Mouse (Mus musculus) liver, postnatal 0 days (tissue): ENCODE measurements around the gene Fam19a5. TPM values are rescaled to one million over a fixed set of nuclear protein-coding genes. Genes with fewer than 3 reads are reported as not detected.

Source experiments
- ATAC-seq: fragments of 200-750 bp; cut with Nextera tagmentation; 2 replicates; pipeline ENCODE4 v1.8.0; 2017; ENCODE audit warnings: mild to moderate bottlenecking, moderate library complexity
- DNase-seq: peaks from one replicate; pipeline ENCODE4 v3.0.0-alpha.2; 2016
- H3K27ac ChIP-seq: fragments of 300-500 bp; sonication (generic); 2 replicates; pipeline ENCODE4 v1.5.1; 2014; ENCODE audit warnings: antibody characterized with exemption, moderate library complexity, mild to moderate bottlenecking, low read depth
- H3K27me3 ChIP-seq: fragments of 300-500 bp; sonication (generic); 2 replicates; pipeline ENCODE4 v1.6.1; 2014; ENCODE audit warnings: low read length, control low read depth, mixed read lengths; ENCODE audit not compliant: insufficient read depth
- H3K36me3 ChIP-seq: fragments of 300-500 bp; sonication (generic); replicated peaks from 2 replicates; pipeline ENCODE4 v1.6.1; 2014; ENCODE audit warnings: mild to moderate bottlenecking, control low read depth, low read length, moderate library complexity, mixed read lengths; ENCODE audit not compliant: insufficient read depth
- H3K4me1 ChIP-seq: fragments of 300-500 bp; sonication (generic); 2 replicates; pipeline ENCODE4 v1.6.1; 2014; ENCODE audit warnings: antibody characterized with exemption, mild to moderate bottlenecking, control low read depth; ENCODE audit not compliant: insufficient read depth
- H3K4me2 ChIP-seq: fragments of 300-500 bp; sonication (generic); 2 replicates; pipeline ENCODE4 v1.6.1; 2014; ENCODE audit warnings: low read depth, mild to moderate bottlenecking, low read length, moderate library complexity, mixed read lengths
- H3K4me3 ChIP-seq: fragments of 300-500 bp; sonication (generic); 2 replicates; pipeline ENCODE4 v1.5.1; 2014; ENCODE audit warnings: low read depth, low read length
- H3K9ac ChIP-seq: fragments of 300-500 bp; sonication (generic); replicated peaks from 2 replicates; pipeline ENCODE4 v1.6.1; 2014; ENCODE audit warnings: mild to moderate bottlenecking, moderate library complexity
- H3K9me3 ChIP-seq: fragments of 300-500 bp; sonication (generic); 2 replicates; pipeline ENCODE4 v1.6.1; 2016; ENCODE audit warnings: mild to moderate bottlenecking, control low read depth, low read length, mixed read lengths
- CTCF ChIP-seq: sonication (generic); IDR thresholded peaks from 2 replicates; pipeline ENCODE4 v1.5.1; 2016; ENCODE audit warnings: antibody characterized with exemption, low read depth
- EP300 ChIP-seq: IDR thresholded peaks from 2 replicates; pipeline ENCODE4 v1.6.1; 2016; ENCODE audit warnings: antibody characterized with exemption, low read depth, mild to moderate bottlenecking
- WGBS: fragments of 180-500 bp; shearing (Covaris S2); extraction: QIAGEN DNeasy Blood & Tissue Kit; methylation state at CpG from one replicate; pipeline ENCODE4 v1.1.7; 2014; ENCODE audit not compliant: insufficient replicate concordance; 5-methylcytosine and 5-hydroxymethylcytosine counted together
- polyA plus RNA-seq: library from polyadenylated mRNA; unstranded; fragments of >200 nt; fragmentation: Nextera tagmentation; extraction: Ambion mirVana; gene quantifications from 2 replicates; pipeline ENCODE4 v1.2.1, GENCODE M21; 2015

The Fam19a5 gene
- polyA plus RNA-seq, 1 experiment from 2014 or later = not detected

DNA sequence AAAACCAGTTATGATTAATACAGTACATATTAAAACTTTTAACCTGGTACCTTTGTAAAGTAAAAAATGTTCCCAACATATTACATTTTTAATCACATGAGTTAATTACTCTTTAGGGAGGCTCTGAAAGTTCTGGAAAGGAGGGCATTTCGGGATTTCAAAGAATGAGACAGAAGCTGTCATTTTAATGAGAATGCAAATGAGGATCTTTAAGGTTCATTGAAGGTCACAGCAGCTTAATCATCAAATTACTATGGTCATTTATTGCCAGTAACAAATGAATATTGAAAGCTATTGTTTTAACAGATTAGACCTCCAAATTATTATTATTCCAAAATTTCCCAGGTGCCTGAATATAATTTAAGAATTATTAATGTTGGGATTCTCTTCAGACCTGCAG is 59.2 kb downstream of the Fam19a5 start:
- ATAC-seq (no peak), DNase-seq (no peak)
- no peak overlapping the region for H3K4me3 ChIP-seq
- no peak overlapping the region for H3K9ac ChIP-seq
- H3K9me3 ChIP-seq = no peaks in the 10 kb centered on the region
- no peaks in the 10 kb centered on the region for H3K27me3 ChIP-seq
- no peaks in the 10 kb centered on the region for H3K4me1 ChIP-seq
- TF ChIP-seq CTCF (no peak), EP300 (no peak)
- H3K4me2 ChIP-seq = no peak overlapping the region
- H3K36me3 ChIP-seq = no peaks in the 10 kb centered on the region
- no peak overlapping the region for H3K27ac ChIP-seq
- 66% methylated on average over 1 of the region's 1 CpGs for WGBS

DNA sequence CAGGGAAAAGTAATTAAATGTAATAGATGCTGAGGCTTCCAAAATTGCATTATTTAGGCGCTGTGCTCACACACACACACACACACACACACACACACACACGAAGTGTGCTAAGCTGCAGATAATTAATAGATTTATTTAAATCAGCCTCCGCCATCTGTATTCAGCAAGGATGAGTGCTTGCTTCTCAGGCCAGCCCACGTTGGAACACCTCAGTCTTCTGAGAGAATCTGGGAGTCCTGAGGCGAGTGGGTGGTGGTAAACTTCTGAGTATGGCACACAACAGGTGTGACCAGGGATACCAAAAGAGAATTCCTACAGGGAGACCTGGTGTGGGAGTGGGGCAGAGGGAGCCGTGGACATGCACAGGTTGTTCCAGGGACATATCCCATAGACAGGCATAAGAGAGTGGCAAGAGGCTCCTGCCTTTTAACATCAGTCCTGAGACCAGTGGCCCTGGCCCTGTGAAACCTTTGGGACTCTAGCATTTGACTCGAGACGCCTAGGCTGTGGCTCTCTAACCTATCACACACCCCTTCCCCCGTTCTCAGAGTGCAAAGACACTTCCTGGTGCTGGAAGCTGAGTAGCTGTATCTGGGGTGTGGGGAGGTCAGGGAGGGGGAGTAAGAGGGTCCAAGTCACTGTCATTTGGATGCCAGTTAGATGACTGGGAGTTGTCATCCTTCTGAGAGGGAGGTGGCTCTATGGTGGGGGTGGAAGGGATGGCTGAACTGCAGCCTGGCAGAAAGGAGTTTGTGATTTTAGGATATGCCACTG is 61.6 kb downstream of the Fam19a5 start:
- ATAC-seq (no peak), DNase-seq (no peak)
- H3K9me3 ChIP-seq = no peaks in the 10 kb centered on the region
- no peak overlapping the region for H3K27ac ChIP-seq
- H3K4me2 ChIP-seq = no peak overlapping the region
- WGBS = 43% methylated on average over 9 of the region's 9 CpGs
- no peaks in the 10 kb centered on the region for H3K36me3 ChIP-seq
- no peaks in the 10 kb centered on the region for H3K27me3 ChIP-seq
- TF ChIP-seq EP300 (no peak), CTCF (no peak)
- no peak overlapping the region for H3K4me3 ChIP-seq
- no peak overlapping the region for H3K9ac ChIP-seq
- H3K4me1 ChIP-seq = no peaks in the 10 kb centered on the region

DNA sequence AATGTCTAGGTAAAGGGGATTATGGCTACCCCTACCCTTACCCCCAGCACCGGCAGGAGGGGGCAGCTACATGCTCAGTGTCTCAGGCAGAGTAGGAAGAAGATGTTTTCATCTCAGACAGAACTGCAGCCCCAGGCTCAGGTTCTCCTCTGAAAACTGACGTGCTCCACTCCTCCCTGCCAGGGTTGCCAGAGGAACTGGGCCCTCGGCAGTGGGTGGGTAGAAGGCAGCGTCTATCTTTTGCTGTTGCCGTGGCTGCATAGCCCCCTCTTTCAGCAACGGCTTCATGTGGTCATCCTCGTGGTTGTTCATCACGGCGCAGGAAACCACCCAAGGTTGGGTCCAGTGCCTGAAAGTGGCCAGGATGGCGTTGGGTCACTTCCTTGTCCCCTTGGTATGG is 62.6 kb downstream of the Fam19a5 start:
- Histone ChIP-seq H3K36me3 (no peaks in the 10 kb centered on the region), H3K9me3 (no peaks in the 10 kb centered on the region), H3K4me2 (no peak overlapping the region), H3K27me3 (no peaks in the 10 kb centered on the region), H3K9ac (no peak overlapping the region), H3K27ac (no peak overlapping the region), H3K4me3 (no peak overlapping the region), H3K4me1 (no peaks in the 10 kb centered on the region)
- no peak for TF ChIP-seq EP300
- no peak for TF ChIP-seq CTCF
- ATAC-seq (no peak), DNase-seq (no peak)
- WGBS = 65% methylated on average over 10 of the region's 10 CpGs

DNA sequence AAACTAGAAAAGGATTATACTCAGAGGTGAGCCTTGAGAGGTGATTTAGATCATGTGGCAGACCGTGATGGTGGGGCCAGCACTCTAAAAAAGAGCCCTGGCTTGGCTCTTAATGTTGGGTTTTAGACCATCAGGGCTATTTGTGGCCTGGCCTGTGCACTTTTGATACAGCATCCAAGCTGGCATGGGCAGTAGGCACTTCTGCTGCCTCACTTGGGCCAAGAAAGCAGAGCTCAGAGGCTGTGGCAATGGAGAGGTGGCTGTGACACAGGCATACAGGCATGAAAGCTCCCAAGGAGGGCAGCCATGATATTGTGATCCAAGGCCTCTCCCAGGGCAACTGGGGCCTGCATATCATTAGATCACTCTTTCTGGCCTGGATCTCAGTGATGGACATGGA is 65.1 kb downstream of the Fam19a5 start:
- no peak overlapping the region for H3K27ac ChIP-seq
- no peaks in the 10 kb centered on the region for H3K27me3 ChIP-seq
- H3K4me2 ChIP-seq = no peak overlapping the region
- DNase-seq (no peak), ATAC-seq (no peak)
- TF ChIP-seq EP300 (no peak), CTCF (no peak)
- no peaks in the 10 kb centered on the region for H3K9me3 ChIP-seq
- H3K4me1 ChIP-seq = no peaks in the 10 kb centered on the region
- H3K9ac ChIP-seq = no peak overlapping the region
- no peaks in the 10 kb centered on the region for H3K36me3 ChIP-seq
- no peak overlapping the region for H3K4me3 ChIP-seq
- WGBS = 69% methylated on average over 1 of the region's 1 CpGs

DNA sequence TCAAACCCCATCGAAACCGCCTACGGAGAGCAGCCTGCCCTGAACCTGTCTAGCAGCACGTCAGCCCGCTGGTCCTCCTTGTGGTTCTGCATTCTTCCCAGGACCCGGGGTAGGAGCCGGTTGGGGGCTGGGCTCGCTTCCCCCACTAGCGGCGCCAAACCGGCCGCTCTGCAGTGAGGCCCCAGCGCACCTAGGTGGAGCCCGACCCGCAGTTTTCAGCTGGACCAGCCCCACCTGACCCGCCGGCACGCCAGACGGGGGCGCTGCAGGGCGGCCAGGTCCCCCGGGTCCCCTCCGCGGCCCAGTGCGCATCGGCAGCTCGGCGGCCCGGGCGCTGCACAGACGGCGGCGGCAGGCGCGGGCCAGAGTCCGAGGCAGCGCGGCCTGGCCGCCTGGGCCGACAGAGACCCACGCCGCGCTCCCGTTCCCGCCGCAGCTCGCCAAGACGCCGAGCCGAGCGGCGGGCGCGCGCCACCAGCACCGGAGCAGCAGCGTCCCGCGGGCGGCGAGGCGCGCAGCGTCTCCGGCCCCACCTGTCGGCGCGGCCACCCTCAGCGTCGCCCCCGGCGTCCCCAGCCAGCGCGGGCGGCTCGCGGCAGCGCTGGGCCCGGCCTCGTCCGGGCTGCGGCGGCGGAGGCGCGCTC is 80.0 kb downstream of the Fam19a5 start:
- H3K4me2 ChIP-seq = peak overlapping the region; percentile 67
- H3K4me1 ChIP-seq = 0 out of 2 replicates have a peak, but pooled peaks cover 2% of the 10 kb centered on the region
- peaks cover 43% of the 10 kb centered on the region for H3K27me3 ChIP-seq
- H3K9me3 ChIP-seq = no peaks in the 10 kb centered on the region
- TF ChIP-seq CTCF = peak; percentile 54
- TF ChIP-seq EP300 = no peak
- no peak overlapping the region for H3K9ac ChIP-seq
- WGBS = under 1% methylated on average over 28 of the region's 86 CpGs
- ATAC-seq (peak; percentile 90), DNase-seq (peak; percentile 80)
- H3K36me3 ChIP-seq = no peaks in the 10 kb centered on the region
- H3K27ac ChIP-seq = no peak overlapping the region
- peak overlapping the region; percentile 33; the same call in 1 of the 2 replicates for H3K4me3 ChIP-seq

DNA sequence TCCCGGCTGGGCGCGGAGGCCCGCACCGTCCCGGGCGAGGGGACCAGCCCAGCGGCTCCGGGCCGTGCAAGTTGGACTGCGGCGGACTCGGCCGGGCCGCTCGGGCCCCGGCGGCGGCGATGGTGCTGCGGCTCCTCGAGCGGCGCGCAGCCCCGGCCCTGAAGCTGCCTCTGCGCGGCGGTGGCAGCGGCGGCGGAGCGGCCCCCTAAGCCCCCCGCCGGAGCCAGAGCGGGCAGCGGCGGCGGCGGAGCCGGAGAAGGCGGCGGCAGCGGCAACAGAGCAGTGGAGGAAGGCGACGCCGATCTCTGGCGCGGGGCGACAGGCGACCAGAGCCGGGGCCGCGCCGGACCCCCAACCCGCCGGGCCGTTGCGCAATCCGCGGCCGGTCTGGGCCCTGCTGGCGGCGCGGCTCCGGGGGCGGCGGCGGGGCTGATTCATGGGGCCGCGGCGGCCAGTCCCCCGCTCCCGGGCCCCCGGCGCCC is 80.6 kb downstream of the Fam19a5 start:
- no peaks in the 10 kb centered on the region for H3K9me3 ChIP-seq
- peak overlapping the region; percentile 33 for H3K4me3 ChIP-seq
- no peak for DNase-seq
- H3K4me1 ChIP-seq = 0 out of 2 replicates have a peak, but pooled peaks cover 2% of the 10 kb centered on the region
- 3% methylated on average over 7 of the region's 76 CpGs for WGBS
- no peak for TF ChIP-seq CTCF
- no peak for TF ChIP-seq EP300
- H3K9ac ChIP-seq = no peak overlapping the region
- H3K36me3 ChIP-seq = no peaks in the 10 kb centered on the region
- H3K4me2 ChIP-seq = peak overlapping the region; percentile 67
- no peak overlapping the region for H3K27ac ChIP-seq
- ATAC-seq = peak; percentile 68
- peaks cover 43% of the 10 kb centered on the region for H3K27me3 ChIP-seq
